Mouse (Mus musculus) ES-E14 (cell line): ENCODE measurements at regions not wholly inside any gene's neighbourhood (a gene's known extent, or its start where the extent isn't known, plus 50 kb on each side); places are given as distances from the start of the nearest gene placed in this dataset.

Source experiments
- CHD2 ChIP-seq: IDR thresholded peaks from 2 replicates; pipeline ENCODE4 v1.6.1; 2014; ENCODE audit warnings: mild to moderate bottlenecking, low read depth, low read length, inconsistent platforms
- MAFK ChIP-seq: IDR thresholded peaks from 2 replicates; pipeline ENCODE4 v1.6.1; 2014; ENCODE audit warnings: mild to moderate bottlenecking, low read depth, low read length, inconsistent platforms; ENCODE audit not compliant: insufficient read depth

GRCm38 (mm10) chr19:60290244-60290643 lies 63.7 kb upstream of the Fam204a start:
- TF ChIP-seq CHD2 (no peak), MAFK (no peak)
